Mouse (Mus musculus): ENCODE data around the gene Igf2bp2. TPM values are rescaled to one million over a fixed set of nuclear protein-coding genes. Genes with fewer than 3 reads are reported as not detected.

Igf2bp2 gene
- total and polyA plus RNA-seq, 2 experiments from 2014 or later: 5.5 to 8.7 TPM

DNA sequence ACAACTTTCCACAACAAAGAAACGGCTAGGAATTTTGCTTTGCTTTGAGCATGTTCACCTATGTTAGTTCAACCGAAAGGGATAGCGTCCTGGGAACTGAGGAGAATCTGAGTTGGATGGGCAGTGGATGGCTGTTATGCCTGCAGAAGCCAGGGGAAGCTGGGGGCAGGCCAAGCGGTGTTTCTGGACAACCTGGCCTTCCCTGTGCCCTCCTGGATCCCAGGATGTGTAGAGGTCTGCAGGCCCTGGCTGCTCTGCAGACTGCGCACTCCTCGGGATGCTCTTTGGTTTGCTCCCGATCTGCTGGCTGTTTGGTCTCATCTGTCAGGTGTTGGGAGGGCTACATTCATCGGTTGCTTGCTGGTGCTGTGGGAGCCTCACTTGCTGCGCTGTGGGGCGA is 102.7 kb downstream of the Igf2bp2 start:
- Histone ChIP-seq H3K4me3 (ENCODE audit: low read depth, low read length) (no peak overlapping the region), H3K36me3 (ENCODE audit: insufficient read depth, low read length) (0 out of 2 replicates have a peak, but pooled peaks cover 2% of the 10 kb centered on the region), H3K4me2 (ENCODE audit: low read depth, low read length, poor library complexity, severe bottlenecking) (no peak overlapping the region), H3K9ac (replicated peaks; ENCODE audit: low read length, poor library complexity, severe bottlenecking) (no peak overlapping the region), H3K4me1 (ENCODE audit: insufficient read depth, low read length) (no peaks in the 10 kb centered on the region), H3K27me3 (ENCODE audit: insufficient read depth, low read length) (no peaks in the 10 kb centered on the region), H3K9me3 (ENCODE audit: low read length) (no peaks in the 10 kb centered on the region), H3K27ac (ENCODE audit: low read depth, low read length) (no peak overlapping the region)
- ATAC-seq (ENCODE audit: low FRiP score) (no peak), DNase-seq (ENCODE audit: low spot score) (no peak)
- 91% methylated on average over 10 of the region's 10 CpGs for WGBS
- no peak for TF ChIP-seq CTCF (IDR thresholded peaks at IDR 0.05)

DNA sequence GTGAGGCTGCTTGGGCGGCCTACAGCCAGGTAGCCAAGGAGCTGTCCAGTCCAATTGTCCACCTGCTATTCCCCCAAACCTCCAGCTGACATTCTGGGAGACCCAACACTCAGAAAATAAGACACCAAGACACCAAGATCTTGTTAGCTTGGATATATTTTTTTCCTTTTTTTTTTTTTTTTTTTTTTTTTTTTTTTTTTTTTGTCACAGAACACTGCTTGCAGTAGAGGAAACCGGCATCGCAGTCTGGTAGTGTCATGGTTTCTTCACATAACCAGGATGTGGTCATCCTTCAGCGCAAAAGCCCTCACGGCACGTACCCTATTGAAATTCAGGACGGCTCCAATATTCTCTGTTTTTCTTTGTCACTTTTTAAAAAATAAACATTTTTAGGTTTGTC is 104.2 kb downstream of the Igf2bp2 start:
- Histone ChIP-seq H3K36me3 (ENCODE audit: insufficient read depth, low read length) (0 out of 2 replicates have a peak, but pooled peaks cover 2% of the 10 kb centered on the region), H3K9ac (replicated peaks; ENCODE audit: low read length, poor library complexity, severe bottlenecking) (no peak overlapping the region), H3K4me3 (ENCODE audit: low read depth, low read length) (no peak overlapping the region), H3K4me2 (ENCODE audit: low read depth, low read length, poor library complexity, severe bottlenecking) (no peak overlapping the region), H3K27me3 (ENCODE audit: insufficient read depth, low read length) (no peaks in the 10 kb centered on the region), H3K9me3 (ENCODE audit: low read length) (no peaks in the 10 kb centered on the region), H3K27ac (ENCODE audit: low read depth, low read length) (no peak overlapping the region), H3K4me1 (ENCODE audit: insufficient read depth, low read length) (no peaks in the 10 kb centered on the region)
- TF ChIP-seq CTCF (IDR thresholded peaks at IDR 0.05): no peak
- DNase-seq (ENCODE audit: low spot score) (no peak), ATAC-seq (ENCODE audit: low FRiP score) (no peak)
- WGBS: 95% methylated on average over 7 of the region's 7 CpGs

DNA sequence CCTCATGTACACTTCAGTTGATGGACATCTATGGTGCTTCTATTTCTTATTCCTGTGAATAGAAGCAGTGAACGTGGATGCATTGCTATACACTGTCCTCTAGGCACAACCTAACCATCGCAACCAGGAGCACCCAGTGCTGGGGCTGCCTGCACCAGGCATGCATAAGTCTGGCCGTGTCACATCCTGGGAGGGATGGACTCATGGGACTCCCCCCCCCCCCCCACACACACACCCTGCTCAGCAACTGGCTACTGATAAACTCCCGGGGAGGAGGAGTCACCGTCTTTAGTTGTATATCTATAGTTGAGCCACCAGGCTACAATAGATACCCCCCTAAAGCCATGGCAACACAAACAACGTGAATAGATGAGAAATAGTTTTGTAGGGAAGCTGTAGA is 105.6 kb downstream of the Igf2bp2 start:
- ATAC-seq (ENCODE audit: low FRiP score) (no peak), DNase-seq (ENCODE audit: low spot score) (no peak)
- 0 out of 2 replicates have a peak, but pooled peaks cover 2% of the 10 kb centered on the region for H3K36me3 ChIP-seq (ENCODE audit: insufficient read depth, low read length)
- no peaks in the 10 kb centered on the region for H3K4me1 ChIP-seq (ENCODE audit: insufficient read depth, low read length)
- H3K27me3 ChIP-seq (ENCODE audit: insufficient read depth, low read length): no peaks in the 10 kb centered on the region
- H3K9me3 ChIP-seq (ENCODE audit: low read length): no peaks in the 10 kb centered on the region
- no peak overlapping the region for H3K27ac ChIP-seq (ENCODE audit: low read depth, low read length)
- H3K4me2 ChIP-seq (ENCODE audit: low read depth, low read length, poor library complexity, severe bottlenecking): no peak overlapping the region
- TF ChIP-seq CTCF (IDR thresholded peaks at IDR 0.05): no peak
- no peak overlapping the region for H3K9ac ChIP-seq (replicated peaks; ENCODE audit: low read length, poor library complexity, severe bottlenecking)
- 81% methylated on average over 6 of the region's 6 CpGs for WGBS
- no peak overlapping the region for H3K4me3 ChIP-seq (ENCODE audit: low read depth, low read length)

DNA sequence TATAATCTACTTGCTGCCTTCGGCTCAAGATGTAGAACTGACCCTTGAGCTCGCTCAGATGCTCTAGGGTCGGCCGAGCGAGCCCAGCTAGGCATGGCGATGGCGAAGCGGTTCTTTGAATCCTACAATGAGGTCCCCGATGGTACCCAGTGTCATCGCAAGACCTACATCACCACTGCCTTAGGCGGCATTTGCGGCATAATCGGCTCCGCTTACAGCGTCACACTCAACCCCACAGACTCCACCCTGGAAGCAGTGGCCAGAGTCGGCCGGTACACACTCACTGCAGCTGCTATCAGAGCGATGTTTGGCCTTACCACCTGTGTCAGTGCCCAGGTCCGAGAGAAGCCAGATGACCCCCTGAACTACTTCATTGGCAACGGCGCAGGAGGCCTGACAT is 109.7 kb downstream of the Igf2bp2 start:
- Histone ChIP-seq H3K4me3 (ENCODE audit: low read depth, low read length) (no peak overlapping the region), H3K36me3 (ENCODE audit: insufficient read depth, low read length) (no peaks in the 10 kb centered on the region), H3K4me2 (ENCODE audit: low read depth, low read length, poor library complexity, severe bottlenecking) (no peak overlapping the region), H3K27me3 (ENCODE audit: insufficient read depth, low read length) (no peaks in the 10 kb centered on the region), H3K9me3 (ENCODE audit: low read length) (no peaks in the 10 kb centered on the region), H3K27ac (ENCODE audit: low read depth, low read length) (no peak overlapping the region), H3K9ac (replicated peaks; ENCODE audit: low read length, poor library complexity, severe bottlenecking) (no peak overlapping the region), H3K4me1 (ENCODE audit: insufficient read depth, low read length) (no peaks in the 10 kb centered on the region)
- no peak for DNase-seq (ENCODE audit: low spot score)
- ATAC-seq (ENCODE audit: low FRiP score): no peak
- 96% methylated on average over 21 of the region's 21 CpGs for WGBS
- TF ChIP-seq CTCF (IDR thresholded peaks at IDR 0.05): no peak

- Histone ChIP-seq H3K27ac (ENCODE audit: low read depth, low read length) (no peak overlapping the region), H3K27me3 (ENCODE audit: insufficient read depth, low read length) (no peaks in the 10 kb centered on the region), H3K9ac (replicated peaks; ENCODE audit: low read length, poor library complexity, severe bottlenecking) (no peak overlapping the region), H3K4me3 (ENCODE audit: low read depth, low read length) (no peak overlapping the region), H3K4me2 (ENCODE audit: low read depth, low read length, poor library complexity, severe bottlenecking) (no peak overlapping the region), H3K9me3 (ENCODE audit: low read length) (no peaks in the 10 kb centered on the region), H3K4me1 (ENCODE audit: insufficient read depth, low read length) (no peaks in the 10 kb centered on the region), H3K36me3 (ENCODE audit: insufficient read depth, low read length) (peaks cover 25% of the 10 kb centered on the region)
- TF ChIP-seq CTCF (IDR thresholded peaks at IDR 0.05): no peak
- ATAC-seq (ENCODE audit: low FRiP score) (no peak), DNase-seq (ENCODE audit: low spot score) (no peak)
- 87% methylated on average over 10 of the region's 10 CpGs for WGBS
Measured at GRCm38 (mm10) chr16:22046739-22047366, 116.2 kb downstream of the Igf2bp2 start.

- WGBS: 97% methylated on average over 3 of the region's 3 CpGs
- Histone ChIP-seq H3K4me2 (ENCODE audit: low read depth, low read length, poor library complexity, severe bottlenecking) (no peak overlapping the region), H3K27me3 (ENCODE audit: insufficient read depth, low read length) (no peaks in the 10 kb centered on the region), H3K27ac (ENCODE audit: low read depth, low read length) (no peak overlapping the region), H3K9me3 (ENCODE audit: low read length) (no peaks in the 10 kb centered on the region), H3K4me1 (ENCODE audit: insufficient read depth, low read length) (no peaks in the 10 kb centered on the region), H3K36me3 (ENCODE audit: insufficient read depth, low read length) (peaks cover 25% of the 10 kb centered on the region), H3K9ac (replicated peaks; ENCODE audit: low read length, poor library complexity, severe bottlenecking) (no peak overlapping the region), H3K4me3 (ENCODE audit: low read depth, low read length) (no peak overlapping the region)
- TF ChIP-seq CTCF (IDR thresholded peaks at IDR 0.05): no peak
- ATAC-seq (ENCODE audit: low FRiP score) (no peak), DNase-seq (ENCODE audit: low spot score) (no peak)
Measured at GRCm38 (mm10) chr16:22045930-22046329, 117.2 kb downstream of the Igf2bp2 start.
